Mouse (Mus musculus) leukemia stem cell, adult 10-12 weeks (primary cell): ENCODE measurements around the gene Slc25a54. TPM values are rescaled to one million over a fixed set of nuclear protein-coding genes. Genes with fewer than 3 reads are reported as not detected.

Experiments used
- polyA plus RNA-seq: library from polyadenylated mRNA; stranded (reverse); fragments of >175 nt; gene quantifications from 2 replicates; pipeline ENCODE4 v1.2.3, GENCODE M21; 2012; ENCODE audit warnings: low replicate concordance

Slc25a54 gene
- polyA plus RNA-seq, result not detected in 2 replicates

GRCm38 (mm10) chr3:109080169-109080568 lies at the start of gene Slc25a54:
Gene Slc25a54 (plus strand): TSS chr3:109080469.

GRCm38 (mm10) chr3:109122641-109123530 lies 42.6 kb downstream of the Slc25a54 start, which contains the start of gene Slc25a24:
Gene Slc25a24 (plus strand): TSS chr3:109123149.

Other genes starting within 250 kb of the Slc25a54 start
- 3.6 and 11.5 TPM in 2 replicates for gene Stxbp3, start 239.9 kb upstream of the Slc25a54 start, polyA plus RNA-seq
- 0.07 and 0.15 TPM in 2 replicates for gene Fndc7, start 190.5 kb upstream of the Slc25a54 start, polyA plus RNA-seq
- gene Prpf38b, start 168.7 kb upstream of the Slc25a54 start, polyA plus RNA-seq, result 70.2 and 97.9 TPM in 2 replicates
- not detected in 2 replicates for gene Henmt1, start 140.6 kb upstream of the Slc25a54 start, polyA plus RNA-seq
- gene Gm9857, start 140.0 kb upstream of the Slc25a54 start, polyA plus RNA-seq, result not detected in 2 replicates
- 0.71 and 0.88 TPM in 2 replicates for gene Fam102b, start 52.9 kb upstream of the Slc25a54 start, polyA plus RNA-seq
- 7.7 and 10.2 TPM in 2 replicates for gene Slc25a24, start 42.7 kb downstream of the Slc25a54 start, polyA plus RNA-seq